Comparison of ENCODE assay signal across 14 mouse cellular contexts in the genomic region with DNA sequence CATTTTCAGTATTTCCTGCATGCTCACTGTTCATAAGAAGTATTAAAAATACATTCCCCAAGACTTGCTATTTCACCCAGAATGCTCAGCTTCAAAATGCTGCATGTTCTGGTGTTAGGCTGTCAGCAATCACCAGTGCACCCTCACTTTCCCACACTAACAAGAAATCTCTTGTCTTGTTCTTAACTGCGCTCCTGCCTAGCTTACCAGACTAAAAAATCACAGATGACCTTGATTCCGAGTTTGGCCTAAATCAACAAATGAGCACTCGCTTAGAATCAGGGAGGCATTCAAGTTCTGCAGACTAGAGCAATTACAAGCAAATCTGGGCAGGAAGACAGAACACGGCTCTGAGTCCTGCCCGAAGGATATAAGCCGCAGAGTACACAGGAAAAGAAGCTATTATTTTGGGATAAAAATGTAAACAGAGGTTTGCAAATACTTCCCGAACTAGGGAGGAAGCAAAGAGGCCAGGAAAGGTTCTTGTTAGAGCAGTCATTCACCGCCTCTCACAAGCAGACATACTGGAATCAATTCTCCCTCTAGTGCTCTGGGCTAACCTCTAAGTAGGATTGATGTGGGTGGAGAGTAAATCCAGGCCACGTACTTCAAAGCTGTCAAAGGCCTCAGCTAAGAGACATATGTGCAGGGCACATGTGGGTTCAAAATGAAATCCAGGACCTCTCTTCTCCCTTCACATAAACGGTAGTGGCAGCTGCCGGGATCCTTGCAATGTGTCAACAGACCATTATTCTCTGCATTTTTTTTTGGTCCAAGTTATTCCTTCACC.
DNase-seq lines count a peak whose midpoint lies in the region; ATAC-seq and TF ChIP-seq lines count a peak whose summit lies in the region.
"Had no signal": no experiment of that assay in that cellular context is flagged by ENCODE, and none has a peak within 500 bp of the region (broad histone marks: within the 10 kb centered on the region; RNA-seq: fewer than 3 reads in every experiment).

No protein-coding gene starts in this region.

- TF ChIP-seq CTCF in lung, embryonic 14.5 days (IDR thresholded peaks at IDR 0.05; ENCODE audit: low read depth) = no peak

- DNase-seq in forebrain, embryonic 14.5 days (ENCODE audit: low spot score) = no peak
- peak; percentile 44 for DNase-seq in lung, embryonic 14.5 days
- DNase-seq in lung, postnatal 4 days = no peak
- peak; percentile 77 for DNase-seq in embryonic facial prominence, embryonic 14.5 days (ENCODE audit: low spot score)
- peak; percentile 26 for DNase-seq in midbrain, embryonic 14.5 days
- no peak for DNase-seq in left cerebral cortex, adult 9 months (ENCODE audit: low spot score in 2 of 2)
- no peak for DNase-seq in cerebellum, adult 9-11 months
- DNase-seq: cerebellum, adult 9-10 months; gastrocnemius, postnatal 10 days; kidney, postnatal 4 days; lung, postnatal 10 days had no signal

- no peaks in the 10 kb centered on the region for H3K27me3 ChIP-seq in forebrain, embryonic 16.5 days (replicated peaks; ENCODE audit: control insufficient read depth, insufficient read depth, low read length)
- H3K27me3 ChIP-seq in forebrain, embryonic 14.5 days (replicated peaks; ENCODE audit: control insufficient read depth, insufficient read depth, low read length) = no peaks in the 10 kb centered on the region
- H3K27me3 ChIP-seq in lung, embryonic 14.5 days (ENCODE audit: insufficient read depth, low read length) = no peaks in the 10 kb centered on the region
- no peaks in the 10 kb centered on the region for H3K27me3 ChIP-seq in embryonic facial prominence, embryonic 14.5 days (replicated peaks; ENCODE audit: control insufficient read depth, insufficient read depth, low read length)
- no peaks in the 10 kb centered on the region for H3K27me3 ChIP-seq in midbrain, embryonic 14.5 days (ENCODE audit: control insufficient read depth, insufficient read depth, low read length)
- H3K27me3 ChIP-seq: heart, embryonic 13.5 days had no signal

- H3K9ac ChIP-seq in forebrain, embryonic 16.5 days (replicated peaks; ENCODE audit: low read depth, low read length) = no peak overlapping the region
- H3K9ac ChIP-seq in forebrain, embryonic 14.5 days (ENCODE audit: low read length) = no peak overlapping the region
- no peak overlapping the region for H3K9ac ChIP-seq in lung, embryonic 14.5 days
- no peak overlapping the region for H3K9ac ChIP-seq in embryonic facial prominence, embryonic 14.5 days (ENCODE audit: low read depth, low read length)
- no peak overlapping the region for H3K9ac ChIP-seq in midbrain, embryonic 14.5 days (replicated peaks; ENCODE audit: low read length)
- H3K9ac ChIP-seq: heart, embryonic 13.5 days had no signal

- no peak for ATAC-seq in forebrain, embryonic 16.5 days
- no peak for ATAC-seq in forebrain, embryonic 14.5 days
- ATAC-seq in lung, embryonic 14.5 days (ENCODE audit: insufficient read depth) = no peak
- 0 out of 2 replicates have a peak, but pooled peaks have one; percentile 33 for ATAC-seq in embryonic facial prominence, embryonic 14.5 days (ENCODE audit: low read depth)
- ATAC-seq in midbrain, embryonic 14.5 days (ENCODE audit: low FRiP score, low TSS enrichment) = no peak
- ATAC-seq: hindbrain, postnatal 0 days had no signal

- H3K4me2 ChIP-seq in forebrain, embryonic 16.5 days (ENCODE audit: low read length) = no peak overlapping the region
- H3K4me2 ChIP-seq in forebrain, embryonic 14.5 days (ENCODE audit: low read length) = no peak overlapping the region
- peak overlapping the region; percentile 8; the same call in 1 of the 2 replicates for H3K4me2 ChIP-seq in lung, embryonic 14.5 days
- peak overlapping the region; percentile 20 for H3K4me2 ChIP-seq in embryonic facial prominence, embryonic 14.5 days (ENCODE audit: low read depth, low read length)
- no peak overlapping the region for H3K4me2 ChIP-seq in midbrain, embryonic 14.5 days (ENCODE audit: low read length)
- H3K4me2 ChIP-seq: heart, embryonic 13.5 days had no signal

- no peak overlapping the region for H3K4me3 ChIP-seq in forebrain, embryonic 16.5 days (replicated peaks; ENCODE audit: low read length)
- no peak overlapping the region for H3K4me3 ChIP-seq in forebrain, embryonic 14.5 days (ENCODE audit: low read depth, low read length)
- no peak overlapping the region for H3K4me3 ChIP-seq in lung, embryonic 14.5 days (ENCODE audit: low read depth, low read length)
- no peak overlapping the region for H3K4me3 ChIP-seq in embryonic facial prominence, embryonic 14.5 days (ENCODE audit: low read depth, low read length)
- no peak overlapping the region for H3K4me3 ChIP-seq in midbrain, embryonic 14.5 days (replicated peaks; ENCODE audit: low read depth, low read length)
- H3K4me3 ChIP-seq: heart, embryonic 13.5 days had no signal

- 77% methylated on average over 11 of the region's 11 CpGs for WGBS in forebrain, embryonic 16.5 days
- 82% methylated on average over 11 of the region's 11 CpGs for WGBS in forebrain, embryonic 14.5 days
- WGBS in lung, embryonic 14.5 days = 17% methylated on average over 11 of the region's 11 CpGs
- WGBS in embryonic facial prominence, embryonic 14.5 days = 26% methylated on average over 11 of the region's 11 CpGs
- WGBS in midbrain, embryonic 14.5 days = 74% methylated on average over 11 of the region's 11 CpGs

- no peaks in the 10 kb centered on the region for H3K36me3 ChIP-seq in forebrain, embryonic 16.5 days (ENCODE audit: control insufficient read depth, insufficient read depth)
- H3K36me3 ChIP-seq in forebrain, embryonic 14.5 days (ENCODE audit: control insufficient read depth, insufficient read depth, low read length) = no peaks in the 10 kb centered on the region
- H3K36me3 ChIP-seq in lung, embryonic 14.5 days (ENCODE audit: insufficient read depth) = no peaks in the 10 kb centered on the region
- no peaks in the 10 kb centered on the region for H3K36me3 ChIP-seq in embryonic facial prominence, embryonic 14.5 days (ENCODE audit: control insufficient read depth, insufficient read depth, low read length)
- H3K36me3 ChIP-seq in midbrain, embryonic 14.5 days (ENCODE audit: control insufficient read depth, insufficient read depth, low read length) = no peaks in the 10 kb centered on the region
- H3K36me3 ChIP-seq: heart, embryonic 13.5 days had no signal

- peaks cover 3% of the 10 kb centered on the region; the same call in 1 of the 2 replicates for H3K9me3 ChIP-seq in forebrain, embryonic 16.5 days (ENCODE audit: control insufficient read depth, low read length)
- no peaks in the 10 kb centered on the region for H3K9me3 ChIP-seq in forebrain, embryonic 14.5 days (replicated peaks; ENCODE audit: control insufficient read depth, low read length)
- peaks cover 4% of the 10 kb centered on the region; the same call in 1 of the 2 replicates for H3K9me3 ChIP-seq in lung, embryonic 14.5 days (ENCODE audit: low read depth, low read length)
- H3K9me3 ChIP-seq in embryonic facial prominence, embryonic 14.5 days (ENCODE audit: control insufficient read depth, low read length) = peaks cover 7% of the 10 kb centered on the region; the same call in 1 of the 2 replicates
- H3K9me3 ChIP-seq in midbrain, embryonic 14.5 days (ENCODE audit: control insufficient read depth, low read length) = no peaks in the 10 kb centered on the region

- H3K4me1 ChIP-seq in forebrain, embryonic 16.5 days (replicated peaks; ENCODE audit: control insufficient read depth, insufficient read depth, low read length) = peaks cover 17% of the 10 kb centered on the region
- no peaks in the 10 kb centered on the region for H3K4me1 ChIP-seq in forebrain, embryonic 14.5 days (ENCODE audit: control insufficient read depth, insufficient read depth, low read length)
- H3K4me1 ChIP-seq in lung, embryonic 14.5 days (ENCODE audit: insufficient read depth) = peaks cover 4% of the 10 kb centered on the region; the same call in 1 of the 2 replicates
- H3K4me1 ChIP-seq in embryonic facial prominence, embryonic 14.5 days (ENCODE audit: control insufficient read depth, insufficient read depth, low read length) = peaks cover 19% of the 10 kb centered on the region
- H3K4me1 ChIP-seq in midbrain, embryonic 14.5 days (ENCODE audit: control insufficient read depth, insufficient read depth, low read length) = peaks cover 6% of the 10 kb centered on the region; the same call in 1 of the 2 replicates

- H3K27ac ChIP-seq in forebrain, embryonic 16.5 days (ENCODE audit: low read length) = peak overlapping the region; percentile 34
- no peak overlapping the region for H3K27ac ChIP-seq in forebrain, embryonic 14.5 days (ENCODE audit: low read depth, low read length)
- H3K27ac ChIP-seq in lung, embryonic 14.5 days (ENCODE audit: low read depth) = no peak overlapping the region
- H3K27ac ChIP-seq in embryonic facial prominence, embryonic 14.5 days (replicated peaks; ENCODE audit: low read depth, low read length) = 0 out of 2 replicates have a peak overlapping the region, but pooled peaks have one; percentile 6
- no peak overlapping the region for H3K27ac ChIP-seq in midbrain, embryonic 14.5 days (replicated peaks; ENCODE audit: low read depth, low read length)
- H3K27ac ChIP-seq: heart, embryonic 13.5 days; hindbrain, postnatal 0 days had no signal

Comparison
In these comparisons a context has a peak if more than half of its experiments do, and no peak if none do; other contexts are left out.
1. H3K27ac ChIP-seq: peak in forebrain, embryonic 16.5 days (single experiment) and embryonic facial prominence, embryonic 14.5 days (single experiment); none in forebrain, embryonic 14.5 days (single experiment), lung, embryonic 14.5 days (single experiment) and midbrain, embryonic 14.5 days (single experiment).
2. DNase-seq: peak in lung, embryonic 14.5 days (single experiment), embryonic facial prominence, embryonic 14.5 days (single experiment) and midbrain, embryonic 14.5 days (single experiment); none in forebrain, embryonic 14.5 days (single experiment), lung, postnatal 4 days (0 of 2), left cerebral cortex, adult 9 months (0 of 2) and cerebellum, adult 9-11 months (single experiment).
3. H3K4me2 ChIP-seq: peak in lung, embryonic 14.5 days (single experiment) and embryonic facial prominence, embryonic 14.5 days (single experiment); none in forebrain, embryonic 16.5 days (single experiment), forebrain, embryonic 14.5 days (single experiment) and midbrain, embryonic 14.5 days (single experiment).